12 mouse cellular contexts compared by ENCODE assay signal in the genomic region with DNA sequence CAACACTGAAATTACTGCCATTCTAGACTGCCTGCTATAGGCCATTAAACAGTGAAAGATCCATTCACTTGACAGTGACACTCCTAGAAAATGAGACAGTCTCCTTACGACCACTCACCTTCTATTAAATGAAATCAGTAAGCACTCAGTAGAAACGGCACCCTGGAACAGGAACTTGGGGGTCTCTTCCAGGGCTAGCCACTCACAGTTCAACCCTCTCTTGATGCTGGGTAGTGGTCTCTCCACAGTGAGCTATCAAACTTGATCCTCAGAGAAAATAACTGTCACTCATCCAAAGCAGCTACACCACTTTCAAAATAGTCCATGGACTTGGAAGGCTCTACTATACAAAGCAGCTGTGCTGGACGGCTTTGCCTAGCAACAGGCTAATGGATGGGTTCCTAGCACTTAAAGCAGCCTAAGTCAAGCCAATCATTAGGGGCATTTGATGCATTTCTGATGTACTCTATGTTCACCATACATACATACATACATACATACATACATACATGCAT. TPM values are rescaled to one million over a fixed set of nuclear protein-coding genes. Genes with fewer than 3 reads are reported as not detected.
A peak's percentile ranks its signal among the peaks of the same experiment; 100 is the strongest.
DNase-seq lines count a peak whose midpoint lies in the region; ATAC-seq and TF ChIP-seq lines count a peak whose summit lies in the region.
"Had no signal": no experiment of that assay in that cellular context is flagged by ENCODE, and none has a peak within 500 bp of the region (broad histone marks: within the 10 kb centered on the region; RNA-seq: fewer than 3 reads in every experiment).

No protein-coding gene starts in this region.

- no peaks in the 10 kb centered on the region for H3K27me3 ChIP-seq in lung, embryonic 14.5 days (ENCODE audit: insufficient read depth, low read length)
- H3K27me3 ChIP-seq in heart, embryonic 15.5 days = no peaks in the 10 kb centered on the region
- no peaks in the 10 kb centered on the region for H3K27me3 ChIP-seq in stomach, embryonic 14.5 days (ENCODE audit: control insufficient read depth, insufficient read depth, low read length)
- H3K27me3 ChIP-seq: forebrain, embryonic 13.5 days; midbrain, embryonic 15.5 days had no signal

- H3K4me3 ChIP-seq in gastrocnemius, adult 2 months = peak overlapping the region; percentile 46
- H3K4me3 ChIP-seq in lung, embryonic 14.5 days (ENCODE audit: low read depth, low read length) = no peak overlapping the region
- no peak overlapping the region for H3K4me3 ChIP-seq in heart, embryonic 15.5 days
- H3K4me3 ChIP-seq in stomach, embryonic 14.5 days (ENCODE audit: low read depth, low read length) = no peak overlapping the region
- H3K4me3 ChIP-seq: forebrain, embryonic 13.5 days; midbrain, embryonic 15.5 days had no signal

- no peaks in the 10 kb centered on the region for H3K4me1 ChIP-seq in lung, embryonic 14.5 days (ENCODE audit: insufficient read depth)
- H3K4me1 ChIP-seq in heart, embryonic 15.5 days (replicated peaks) = 0 out of 2 replicates have a peak, but pooled peaks cover 4% of the 10 kb centered on the region
- peaks cover 3% of the 10 kb centered on the region; the same call in 1 of the 2 replicates for H3K4me1 ChIP-seq in stomach, embryonic 14.5 days (ENCODE audit: control insufficient read depth, insufficient read depth, low read length)
- H3K4me1 ChIP-seq: forebrain, embryonic 13.5 days; midbrain, embryonic 15.5 days had no signal

- intact Hi-C loops in gastrocnemius, adult 2 months (cut with DNase I) = no loop called here

- H3K9ac ChIP-seq in lung, embryonic 14.5 days = peak overlapping the region; percentile 16; the same call in 1 of the 2 replicates
- H3K9ac ChIP-seq in heart, embryonic 15.5 days = no peak overlapping the region
- no peak overlapping the region for H3K9ac ChIP-seq in stomach, embryonic 14.5 days (replicated peaks; ENCODE audit: low read depth, low read length)
- H3K9ac ChIP-seq: forebrain, embryonic 13.5 days; midbrain, embryonic 15.5 days had no signal

- ATAC-seq in lung, embryonic 14.5 days (ENCODE audit: insufficient read depth) = peak; percentile 11; the same call in 1 of the 2 replicates
- no peak for ATAC-seq in heart, embryonic 15.5 days (replicated peaks; ENCODE audit: insufficient number of reproducible peaks, insufficient read depth, low FRiP score, low read depth)
- ATAC-seq in stomach, embryonic 14.5 days (ENCODE audit: insufficient number of reproducible peaks, insufficient read depth, low FRiP score, low read depth) = 0 out of 2 replicates have a peak, but pooled peaks have one; percentile 20
- ATAC-seq: forebrain, embryonic 13.5 days; midbrain, embryonic 15.5 days had no signal

- peaks cover 17% of the 10 kb centered on the region for H3K36me3 ChIP-seq in lung, embryonic 14.5 days (ENCODE audit: insufficient read depth)
- peaks cover 25% of the 10 kb centered on the region for H3K36me3 ChIP-seq in heart, embryonic 15.5 days
- peaks cover 16% of the 10 kb centered on the region for H3K36me3 ChIP-seq in stomach, embryonic 14.5 days (ENCODE audit: control insufficient read depth, insufficient read depth, low read length)

- peak overlapping the region; percentile 67 for H3K27ac ChIP-seq in gastrocnemius, adult 2 months
- peak overlapping the region; percentile 72; the same call in 1 of the 2 replicates for H3K27ac ChIP-seq in lung, embryonic 14.5 days (ENCODE audit: low read depth)
- peak overlapping the region; percentile 66 for H3K27ac ChIP-seq in heart, embryonic 15.5 days
- peak overlapping the region; percentile 89 for H3K27ac ChIP-seq in stomach, embryonic 14.5 days (ENCODE audit: low read length)
- H3K27ac ChIP-seq: forebrain, embryonic 13.5 days; midbrain, embryonic 15.5 days had no signal

- peak; percentile 40 for DNase-seq in gastrocnemius, adult 2 months
- no peak for DNase-seq in gastrocnemius, postnatal 10 days
- DNase-seq in lung, embryonic 14.5 days = no peak
- no peak for DNase-seq in lung, postnatal 14 days
- DNase-seq in urinary bladder, postnatal 4 days (ENCODE audit: low spot score in 2 of 2) = no peak
- no peak for DNase-seq in layer of hippocampus, postnatal 25 days (ENCODE audit: extremely low spot score in 1 of 2, low spot score in 1 of 2)
- DNase-seq: B cell, adult 2 months; kidney, postnatal 36 days had no signal

- TF ChIP-seq CTCF in gastrocnemius, adult 2 months (IDR thresholded peaks at IDR 0.05) = no peak
- TF ChIP-seq CTCF in lung, embryonic 14.5 days (IDR thresholded peaks at IDR 0.05; ENCODE audit: low read depth) = no peak

- 68% methylated on average over 3 of the region's 3 CpGs for WGBS in lung, embryonic 14.5 days
- WGBS in heart, embryonic 15.5 days = 66% methylated on average over 3 of the region's 3 CpGs
- 64% methylated on average over 3 of the region's 3 CpGs for WGBS in stomach, embryonic 14.5 days

- no peaks in the 10 kb centered on the region for H3K9me3 ChIP-seq in lung, embryonic 14.5 days (ENCODE audit: low read depth, low read length)
- no peaks in the 10 kb centered on the region for H3K9me3 ChIP-seq in heart, embryonic 15.5 days (replicated peaks)
- no peaks in the 10 kb centered on the region for H3K9me3 ChIP-seq in stomach, embryonic 14.5 days (ENCODE audit: control insufficient read depth, low read depth, low read length)
- H3K9me3 ChIP-seq: forebrain, embryonic 13.5 days; midbrain, embryonic 15.5 days had no signal

- H3K4me2 ChIP-seq in lung, embryonic 14.5 days = no peak overlapping the region
- H3K4me2 ChIP-seq in heart, embryonic 15.5 days = no peak overlapping the region
- H3K4me2 ChIP-seq in stomach, embryonic 14.5 days (replicated peaks; ENCODE audit: low read depth, low read length) = no peak overlapping the region
- H3K4me2 ChIP-seq: forebrain, embryonic 13.5 days; midbrain, embryonic 15.5 days had no signal

RNA-seq across cellular contexts. Expression of gene Prpf18, which starts 30.4 kb away (rescaled TPM):
- total RNA-seq in gastrocnemius, adult 2 months (2021) = 10 to 100 TPM; 42.4 to 42.5 TPM
- total RNA-seq in gastrocnemius, postnatal 10 days (2021) = 10 to 100 TPM; 34.3 to 35.4 TPM
- polyA plus RNA-seq in lung, embryonic 14.5 days (2014; fragmentation: Nextera tagmentation; extraction: Ambion mirVana) = 35.5 and 36.8 TPM in 2 replicates
- 29.0 and 29.1 TPM in 2 replicates for polyA plus RNA-seq in heart, embryonic 15.5 days (2015; fragmentation: Nextera tagmentation; extraction: Ambion mirVana)
- 32.5 and 33.0 TPM in 2 replicates for polyA plus RNA-seq in stomach, embryonic 14.5 days (2014; fragmentation: Nextera tagmentation; extraction: Ambion mirVana)
- total RNA-seq in layer of hippocampus, postnatal 25 days (2021) = 10 to 100 TPM; 47.3 to 50.4 TPM
